Mouse (Mus musculus): ENCODE measurements around the gene Nfkbia.
A peak's percentile ranks its signal among the peaks of the same experiment; 100 is the strongest.

DNA sequence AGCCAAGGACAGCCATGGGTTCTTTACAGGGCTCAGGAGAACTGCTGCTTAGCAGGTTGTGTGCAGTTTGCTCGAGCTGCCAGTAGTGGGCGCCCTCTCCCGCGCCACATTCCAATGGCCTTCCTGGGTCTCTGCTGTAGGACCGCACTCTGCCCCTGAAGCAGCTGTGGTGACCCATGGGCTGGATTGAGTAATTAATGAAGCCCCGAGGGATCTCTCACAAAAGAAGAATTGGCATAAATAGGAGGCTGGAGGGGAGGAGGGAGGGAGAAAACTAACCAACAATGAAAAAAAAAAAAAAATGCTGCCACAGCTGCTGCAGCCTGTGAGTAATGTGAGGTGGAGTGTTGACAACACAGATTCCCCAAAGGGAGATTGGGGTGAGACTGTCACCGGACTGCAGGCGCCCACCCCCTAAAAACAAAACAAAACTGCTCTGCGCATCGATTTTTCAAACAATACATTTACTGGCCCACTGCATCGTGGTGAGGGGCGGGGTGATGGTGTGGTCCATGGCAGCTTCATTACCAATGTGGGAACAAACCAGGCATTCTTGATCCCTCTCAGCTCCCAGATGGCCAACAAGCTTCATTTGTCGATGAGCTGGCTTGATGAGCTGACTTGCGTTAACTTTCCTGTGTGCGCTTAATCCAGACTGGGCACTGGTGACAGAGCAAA, 25.8 kb upstream of the Nfkbia start:
- no peak for TF ChIP-seq EP300 (IDR thresholded peaks at IDR 0.05; ENCODE audit: low read depth)
- TF ChIP-seq CTCF (IDR thresholded peaks at IDR 0.05; ENCODE audit: low read depth), result peak; percentile 48
